Mouse (Mus musculus) lung, embryonic 15.5 days (tissue): ENCODE measurements around the gene Zfp410. TPM values are rescaled to one million over a fixed set of nuclear protein-coding genes. Genes with fewer than 3 reads are reported as not detected.

Experiments used
- ATAC-seq: fragments of 200-750 bp; cut with Nextera tagmentation; 2 replicates; pipeline ENCODE4 v1.8.0; 2017; ENCODE audit warnings: moderate number of reproducible peaks, borderline replicate concordance; ENCODE audit not compliant: low FRiP score, low TSS enrichment; ENCODE audit errors: extremely low read depth
- H3K27ac ChIP-seq: fragments of 300-500 bp; sonication (generic); 2 replicates; pipeline ENCODE4 v1.5.1; 2015; ENCODE audit warnings: moderate library complexity, mild to moderate bottlenecking, inconsistent platforms
- H3K27me3 ChIP-seq: fragments of 300-500 bp; sonication (generic); 2 replicates; pipeline ENCODE4 v1.6.1; 2015; ENCODE audit warnings: inconsistent platforms
- H3K36me3 ChIP-seq: fragments of 300-500 bp; sonication (generic); 2 replicates; pipeline ENCODE4 v1.6.1; 2015; ENCODE audit warnings: inconsistent platforms
- H3K4me1 ChIP-seq: fragments of 300-500 bp; sonication (generic); 2 replicates; pipeline ENCODE4 v1.6.1; 2015; ENCODE audit warnings: inconsistent platforms
- H3K4me2 ChIP-seq: fragments of 300-500 bp; sonication (generic); 2 replicates; pipeline ENCODE4 v1.6.1; 2015; ENCODE audit warnings: inconsistent platforms, mild to moderate bottlenecking, moderate library complexity
- H3K4me3 ChIP-seq: fragments of 300-500 bp; sonication (generic); 2 replicates; pipeline ENCODE4 v1.5.1; 2015; ENCODE audit warnings: mild to moderate bottlenecking, inconsistent platforms
- H3K9ac ChIP-seq: fragments of 300-500 bp; sonication (generic); 2 replicates; pipeline ENCODE4 v1.6.1; 2015; ENCODE audit warnings: inconsistent platforms
- H3K9me3 ChIP-seq: fragments of 300-500 bp; sonication (generic); 2 replicates; pipeline ENCODE4 v1.6.1; 2016; ENCODE audit warnings: inconsistent platforms
- WGBS: fragments of 180-500 bp; shearing (Covaris S2); methylation state at CpG from one replicate; pipeline ENCODE4 v1.1.7; 2015; 5-methylcytosine and 5-hydroxymethylcytosine counted together
- polyA plus RNA-seq: library from polyadenylated mRNA; unstranded; fragments of >200 nt; fragmentation: Nextera tagmentation; extraction: Ambion mirVana; gene quantifications from 2 replicates; pipeline ENCODE4 v1.2.1, GENCODE M21; 2015

Gene Zfp410
- polyA plus RNA-seq, 1 experiment from 2014 or later: 86.9 TPM

DNA sequence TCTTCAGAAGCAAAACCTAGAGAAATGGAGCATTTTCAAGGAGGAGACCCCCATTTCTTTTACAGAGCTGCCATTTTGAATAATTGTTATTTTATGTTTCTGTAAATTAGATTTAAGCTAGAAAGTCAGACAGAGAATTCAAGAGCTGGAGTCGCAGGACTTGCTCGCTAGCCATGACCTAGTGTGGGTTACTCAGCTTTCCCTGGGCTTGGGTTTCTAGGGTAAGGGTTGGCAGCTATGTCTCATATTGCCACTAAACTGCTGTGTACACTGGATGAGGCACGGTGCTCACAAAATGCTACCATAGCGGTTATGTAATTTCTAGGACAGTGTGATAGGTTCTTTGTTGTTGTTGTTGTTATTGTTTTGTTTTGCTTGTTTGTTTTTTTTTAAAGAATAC, 76.0 kb downstream of the Zfp410 start:
- H3K27me3 ChIP-seq: no peaks in the 10 kb centered on the region
- H3K36me3 ChIP-seq: no peaks in the 10 kb centered on the region
- no peak overlapping the region for H3K4me2 ChIP-seq
- H3K9me3 ChIP-seq: no peaks in the 10 kb centered on the region
- 97% methylated on average over 4 of the region's 4 CpGs for WGBS
- no peak overlapping the region for H3K4me3 ChIP-seq
- no peak overlapping the region for H3K9ac ChIP-seq
- no peak overlapping the region for H3K27ac ChIP-seq
- ATAC-seq: no peak
- no peaks in the 10 kb centered on the region for H3K4me1 ChIP-seq

Other genes with a start within 250 kb of the Zfp410 start
- gene Acot5, start 247.5 kb upstream of the Zfp410 start, polyA plus RNA-seq: not detected in 2 replicates
- 1.6 TPM in 2 replicates for gene Acot6, start 216.2 kb upstream of the Zfp410 start, polyA plus RNA-seq
- 4.8 and 6.1 TPM in 2 replicates for gene Dnal1, start 202.5 kb upstream of the Zfp410 start, polyA plus RNA-seq
- gene Pnma1, start 168.4 kb upstream of the Zfp410 start, polyA plus RNA-seq: 1.8 TPM in 2 replicates
- 11.7 and 12.5 TPM in 2 replicates for gene Elmsan1, start 98.0 kb upstream of the Zfp410 start, polyA plus RNA-seq
- gene Ptgr2, start 31.6 kb upstream of the Zfp410 start, polyA plus RNA-seq: 21.8 and 25.9 TPM in 2 replicates
- 49.4 and 50.0 TPM in 2 replicates for gene Coq6, start 44.8 kb downstream of the Zfp410 start, polyA plus RNA-seq
- gene Fam161b, start 45.0 kb downstream of the Zfp410 start, polyA plus RNA-seq: 3.8 TPM in 2 replicates
- 18.3 and 19.0 TPM in 2 replicates for gene Entpd5, start 92.2 kb downstream of the Zfp410 start, polyA plus RNA-seq
- 1.6 and 2.4 TPM in 2 replicates for gene Bbof1, start 92.2 kb downstream of the Zfp410 start, polyA plus RNA-seq
- 24.2 and 24.6 TPM in 2 replicates for gene Rnf113a2, start 100.3 kb downstream of the Zfp410 start, polyA plus RNA-seq
- gene Aldh6a1, start 134.2 kb downstream of the Zfp410 start, polyA plus RNA-seq: 39.1 and 40.5 TPM in 2 replicates
- gene Lin52, start 134.6 kb downstream of the Zfp410 start, polyA plus RNA-seq: 21.6 and 22.2 TPM in 2 replicates